Mouse (Mus musculus) liver, embryonic 12.5 days (tissue): ENCODE results near the gene Abr. TPM values are rescaled to one million over a fixed set of nuclear protein-coding genes. Genes with fewer than 3 reads are reported as not detected.

Source experiments
- ATAC-seq: fragments of 200-750 bp; cut with Nextera tagmentation; 2 replicates; pipeline ENCODE4 v1.8.0; 2017; ENCODE audit warnings: moderate number of reproducible peaks, mild to moderate bottlenecking, moderate library complexity
- H3K27ac ChIP-seq: fragments of 300-500 bp; sonication (generic); 2 replicates; pipeline ENCODE4 v1.5.1; 2016; ENCODE audit warnings: mild to moderate bottlenecking
- H3K27me3 ChIP-seq: fragments of 300-500 bp; sonication (generic); replicated peaks from 2 replicates; pipeline ENCODE4 v1.6.1; 2016; ENCODE audit warnings: mild to moderate bottlenecking, moderate library complexity
- H3K36me3 ChIP-seq: fragments of 300-500 bp; sonication (generic); 2 replicates; pipeline ENCODE4 v1.6.1; 2016; ENCODE audit warnings: mild to moderate bottlenecking, moderate library complexity
- H3K4me1 ChIP-seq: fragments of 300-500 bp; sonication (generic); 2 replicates; pipeline ENCODE4 v1.6.1; 2016
- H3K4me2 ChIP-seq: fragments of 300-500 bp; sonication (generic); 2 replicates; pipeline ENCODE4 v1.6.1; 2016; ENCODE audit warnings: mild to moderate bottlenecking, moderate library complexity
- H3K4me3 ChIP-seq: fragments of 300-500 bp; sonication (generic); 2 replicates; pipeline ENCODE4 v1.5.1; 2016; ENCODE audit warnings: mild to moderate bottlenecking, moderate library complexity
- H3K9ac ChIP-seq: fragments of 300-500 bp; sonication (generic); 2 replicates; pipeline ENCODE4 v1.6.1; 2016; ENCODE audit warnings: mild to moderate bottlenecking, moderate library complexity
- H3K9me3 ChIP-seq: fragments of 300-500 bp; sonication (generic); replicated peaks from 2 replicates; pipeline ENCODE4 v1.6.1; 2016; ENCODE audit warnings: mild to moderate bottlenecking, moderate library complexity
- polyA plus RNA-seq: library from polyadenylated mRNA; unstranded; fragments of >200 nt; fragmentation: Nextera tagmentation; extraction: Ambion mirVana; gene quantifications from 2 replicates; pipeline ENCODE4 v1.2.1, GENCODE M21; 2016

Gene Abr
- polyA plus RNA-seq, 1 experiment from 2014 or later, result 5.8 TPM

GRCm38 (mm10) chr11:76370491-76370890 lies 251.6 kb downstream of the Abr start:
- Histone ChIP-seq H3K4me1 (no peaks in the 10 kb centered on the region), H3K4me2 (no peak overlapping the region), H3K9me3 (no peaks in the 10 kb centered on the region), H3K9ac (no peak overlapping the region), H3K36me3 (no peaks in the 10 kb centered on the region), H3K27me3 (no peaks in the 10 kb centered on the region), H3K27ac (no peak overlapping the region), H3K4me3 (no peak overlapping the region)
- no peak for ATAC-seq

Other genes starting within 250 kb of the Abr start
- 6.0 and 6.9 TPM in 2 replicates for gene Nxn, start 223.2 kb downstream of the Abr start, polyA plus RNA-seq
- 59.4 and 63.6 TPM in 2 replicates for gene Timm22, start 215.4 kb downstream of the Abr start, polyA plus RNA-seq
- not detected in 2 replicates for gene Bhlha9, start 50.2 kb upstream of the Abr start, polyA plus RNA-seq
- not detected in 2 replicates for gene Trarg1, start 57.5 kb upstream of the Abr start, polyA plus RNA-seq
- gene Gosr1, start 141.3 kb upstream of the Abr start, polyA plus RNA-seq, result 13.2 and 15.2 TPM in 2 replicates
- gene Cpd, start 224.7 kb upstream of the Abr start, polyA plus RNA-seq, result 10.5 and 11.3 TPM in 2 replicates